Mouse (Mus musculus) cortical plate, adult 2 months (tissue): ENCODE measurements at regions not wholly inside any gene's neighbourhood (a gene's known extent, or its start where the extent isn't known, plus 50 kb on each side); places are given as distances from the start of the nearest gene placed in this dataset.

Experiments used
- H3K27ac ChIP-seq: fragments of 200-500 bp; 2 replicates; pipeline ENCODE4 v1.5.1; 2012; ENCODE audit warnings: low read length, control low read depth, inconsistent platforms; ENCODE audit not compliant: insufficient read depth
- H3K4me1 ChIP-seq: fragments of 200-500 bp; 2 replicates; pipeline ENCODE4 v1.6.1; 2011; ENCODE audit warnings: low read length; ENCODE audit not compliant: control insufficient read depth, insufficient read depth
- H3K4me3 ChIP-seq: fragments of 200-500 bp; 2 replicates; pipeline ENCODE4 v1.5.1; 2011; ENCODE audit warnings: mild to moderate bottlenecking, low read length, control low read depth; ENCODE audit not compliant: insufficient read depth
- CTCF ChIP-seq: fragments of 200-500 bp; IDR thresholded peaks from 2 replicates; pipeline ENCODE4 v1.5.1; 2011; ENCODE audit warnings: mild to moderate bottlenecking, control low read depth, low read length; ENCODE audit not compliant: insufficient read depth; ENCODE audit errors: extremely low read depth
- POLR2A ChIP-seq: fragments of 200-500 bp; IDR thresholded peaks from 2 replicates; pipeline ENCODE4 v1.6.1; 2011; ENCODE audit warnings: mild to moderate bottlenecking, low read length, control low read depth; ENCODE audit not compliant: insufficient read depth; ENCODE audit errors: extremely low read depth

- TF ChIP-seq CTCF (no peak), POLR2A (no peak)
- Histone ChIP-seq H3K27ac (no peak overlapping the region), H3K4me3 (no peak overlapping the region), H3K4me1 (no peaks in the 10 kb centered on the region)
These were observed 261.9 kb downstream of the Qk start for GRCm38 (mm10) chr17:10057736-10058135.

DNA sequence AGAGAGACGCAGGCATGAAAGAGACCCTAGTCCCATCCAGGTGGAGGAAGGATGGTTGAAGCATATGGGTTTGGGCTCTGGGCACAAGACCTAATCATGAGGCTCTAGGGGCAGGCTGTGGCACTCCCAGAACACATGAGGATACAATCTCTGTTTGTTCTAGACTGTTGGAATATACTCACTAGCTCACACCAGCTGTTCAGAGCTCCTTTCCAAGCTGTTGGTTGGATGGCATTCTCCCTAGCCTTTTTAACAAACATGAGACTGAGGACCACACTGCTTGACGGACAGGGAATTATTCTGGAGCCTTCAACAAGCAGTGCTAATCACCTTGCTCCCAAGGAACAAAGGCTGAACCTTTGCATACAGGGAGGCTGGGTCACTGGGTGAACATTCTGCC is 263.6 kb downstream of the Qk start:
- no peak overlapping the region for H3K27ac ChIP-seq
- H3K4me3 ChIP-seq: no peak overlapping the region
- H3K4me1 ChIP-seq: no peaks in the 10 kb centered on the region
- no peak for TF ChIP-seq POLR2A
- TF ChIP-seq CTCF: no peak

DNA sequence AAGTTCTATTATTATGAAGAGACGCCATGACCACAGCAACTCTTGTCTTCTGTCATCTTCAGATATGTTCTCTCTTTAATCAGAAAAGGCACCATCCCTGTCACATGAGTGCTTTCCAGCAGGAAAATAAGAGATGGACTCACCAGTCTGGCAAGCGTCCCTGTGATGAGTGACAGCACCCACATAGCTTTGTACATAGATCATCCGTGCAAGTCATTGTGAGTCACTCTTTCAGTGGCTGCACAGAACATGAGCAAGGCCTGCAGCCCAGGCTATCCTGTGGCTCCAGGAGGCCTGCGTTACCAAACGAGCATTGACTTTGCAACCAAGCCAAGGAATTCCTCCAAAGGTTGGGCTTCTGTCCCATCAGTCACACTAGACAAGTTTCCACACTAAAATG is 265.3 kb downstream of the Qk start:
- Histone ChIP-seq H3K4me3 (no peak overlapping the region), H3K27ac (no peak overlapping the region), H3K4me1 (no peaks in the 10 kb centered on the region)
- no peak for TF ChIP-seq POLR2A
- no peak for TF ChIP-seq CTCF

GRCm38 (mm10) chr17:10044336-10044735 is 275.3 kb downstream of the Qk start:
- H3K27ac ChIP-seq: no peak overlapping the region
- TF ChIP-seq POLR2A (no peak), CTCF (no peak)
- H3K4me1 ChIP-seq: peaks cover 2% of the 10 kb centered on the region; the same call in 1 of the 2 replicates
- no peak overlapping the region for H3K4me3 ChIP-seq

- Histone ChIP-seq H3K4me3 (no peak overlapping the region), H3K27ac (no peak overlapping the region), H3K4me1 (peaks cover 2% of the 10 kb centered on the region; the same call in 1 of the 2 replicates)
- TF ChIP-seq POLR2A (no peak), CTCF (no peak)
These were observed 277.5 kb downstream of the Qk start for GRCm38 (mm10) chr17:10042042-10042652.

GRCm38 (mm10) chr17:10040951-10041359 is 278.7 kb downstream of the Qk start:
- TF ChIP-seq POLR2A: no peak
- 0 out of 2 replicates have a peak overlapping the region, but pooled peaks have one; percentile 20 for H3K27ac ChIP-seq
- H3K4me3 ChIP-seq: no peak overlapping the region
- H3K4me1 ChIP-seq: peaks cover 2% of the 10 kb centered on the region; the same call in 1 of the 2 replicates

GRCm38 (mm10) chr17:10040375-10040774 is 279.3 kb downstream of the Qk start:
- Histone ChIP-seq H3K4me1 (peaks cover 2% of the 10 kb centered on the region; the same call in 1 of the 2 replicates), H3K27ac (0 out of 2 replicates have a peak overlapping the region, but pooled peaks have one; percentile 20), H3K4me3 (no peak overlapping the region)
- TF ChIP-seq CTCF: no peak

DNA sequence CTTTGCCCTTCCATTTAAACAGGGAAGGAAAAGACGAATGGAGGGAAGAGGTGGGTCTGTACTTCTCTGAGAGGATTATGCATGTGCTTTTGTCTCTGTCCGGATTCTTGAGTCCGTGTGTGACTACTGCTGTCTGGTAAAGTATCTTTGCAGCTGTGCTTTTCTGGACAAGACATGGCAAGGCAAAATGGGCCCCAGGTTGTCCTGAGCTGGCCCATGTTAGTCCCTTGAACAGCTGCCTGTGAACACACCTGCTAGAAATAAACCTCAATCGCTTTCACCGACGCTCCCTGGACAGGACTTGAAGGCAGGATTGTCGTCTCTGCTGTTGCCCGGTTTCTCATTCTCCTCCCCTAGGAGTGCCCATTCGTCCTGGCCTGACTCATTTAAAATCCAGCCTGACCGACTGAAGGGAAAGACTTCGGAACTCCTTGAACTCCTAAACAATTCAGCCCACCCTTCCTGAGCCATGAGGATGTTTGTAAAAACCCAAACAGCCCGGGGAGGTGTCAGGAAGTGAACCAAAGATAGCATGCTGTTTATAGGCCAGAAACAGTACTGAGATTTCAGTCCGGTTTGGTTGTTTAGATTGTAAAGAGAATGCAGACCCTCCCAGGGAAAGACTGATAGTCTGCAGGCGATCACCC is 281.7 kb downstream of the Qk start:
- Histone ChIP-seq H3K4me1 (peaks cover 4% of the 10 kb centered on the region; the same call in 1 of the 2 replicates), H3K4me3 (no peak overlapping the region), H3K27ac (peak overlapping the region; percentile 28)
- TF ChIP-seq CTCF (no peak), POLR2A (no peak)

- H3K4me1 ChIP-seq: peaks cover 2% of the 10 kb centered on the region; the same call in 1 of the 2 replicates
- TF ChIP-seq CTCF (no peak), POLR2A (no peak)
- H3K27ac ChIP-seq: no peak overlapping the region
- no peak overlapping the region for H3K4me3 ChIP-seq
These were observed 286.1 kb downstream of the Qk start for GRCm38 (mm10) chr17:10033510-10033909.

GRCm38 (mm10) chr17:10031033-10031432 is 288.6 kb downstream of the Qk start:
- Histone ChIP-seq H3K4me3 (no peak overlapping the region), H3K4me1 (peaks cover 2% of the 10 kb centered on the region; the same call in 1 of the 2 replicates), H3K27ac (no peak overlapping the region)
- TF ChIP-seq CTCF (no peak), POLR2A (no peak)

DNA sequence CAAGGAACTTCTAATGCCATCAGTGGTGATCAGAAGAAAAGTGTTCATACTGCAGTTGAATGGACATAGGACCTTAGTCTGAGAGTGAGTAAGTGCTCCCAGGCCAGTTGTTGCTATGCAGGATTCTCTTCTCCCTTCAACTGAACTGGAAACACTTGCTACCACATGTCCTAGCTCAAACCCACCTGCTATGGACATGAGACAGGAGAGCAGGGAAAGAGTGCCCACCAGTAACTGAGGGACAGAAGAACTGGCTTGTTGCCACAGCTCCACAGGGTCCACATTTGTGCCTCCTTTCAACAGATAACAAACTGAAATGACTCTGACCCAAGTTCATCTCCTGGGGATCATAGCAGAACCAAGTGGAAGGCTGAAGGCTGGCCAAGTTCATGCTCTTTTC is 292.9 kb downstream of the Qk start:
- Histone ChIP-seq H3K4me3 (no peak overlapping the region), H3K27ac (no peak overlapping the region), H3K4me1 (no peaks in the 10 kb centered on the region)
- TF ChIP-seq CTCF (no peak), POLR2A (no peak)
